Mouse (Mus musculus): ENCODE results near the gene Hcn3.

DNA sequence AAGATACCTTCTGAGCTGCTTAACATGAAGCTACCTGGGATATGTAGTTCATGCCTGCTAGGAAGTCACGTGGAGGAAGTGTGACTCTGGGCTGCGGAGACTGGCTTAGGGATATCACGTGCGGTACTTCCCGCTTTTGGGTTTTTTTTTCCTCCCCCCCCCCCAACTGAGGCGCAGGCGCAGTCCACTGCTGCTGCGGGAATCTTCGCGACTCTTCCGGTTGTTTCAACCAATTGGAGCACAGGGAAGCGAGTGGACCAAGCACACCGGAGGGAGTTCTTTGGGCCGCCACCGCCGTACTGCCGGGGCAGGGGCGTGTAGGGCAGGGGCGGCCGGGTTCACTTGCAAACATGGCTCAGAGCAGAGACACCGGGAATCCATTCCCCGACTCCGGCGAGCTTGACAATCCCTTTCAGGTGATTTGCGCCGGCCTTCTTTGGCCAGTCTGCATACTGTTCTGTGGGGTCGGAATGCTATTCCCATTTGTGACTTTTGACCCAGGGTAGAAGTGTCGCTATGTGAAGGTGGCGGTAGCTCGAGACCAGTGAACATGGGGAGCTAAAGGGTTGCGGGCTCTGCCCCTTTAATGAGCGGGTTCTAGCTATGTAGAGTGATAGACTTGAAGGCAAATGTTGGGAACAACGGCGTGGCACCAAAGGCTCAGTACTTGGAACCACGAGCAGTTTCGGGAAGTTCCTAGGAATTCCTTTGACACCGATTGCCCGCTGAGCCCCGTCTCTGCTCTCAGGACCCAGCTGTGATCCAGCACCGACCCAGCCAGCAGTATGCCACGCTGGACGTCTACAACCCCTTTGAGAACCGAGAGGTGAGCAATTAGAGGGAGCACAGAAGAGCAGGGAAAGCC, 17.5 kb upstream of the Hcn3 start, which contains the start of gene Scamp3:
- TF ChIP-seq POLR2A (IDR thresholded peaks at IDR 0.05; ENCODE audit: borderline replicate concordance, low read depth, low read length): no peak
- TF ChIP-seq CTCF (IDR thresholded peaks at IDR 0.05; ENCODE audit: low read depth, low read length): no peak
